Mouse (Mus musculus) heart, postnatal 25 days (tissue): Measurements from ENCODE around the gene Gm9732. TPM values are rescaled to one million over a fixed set of nuclear protein-coding genes. Genes with fewer than 3 reads are reported as not detected.
"Not testable (repeated sequence)": the region's sequence is repeated elsewhere in the genome, so short reads cannot be mapped to it uniquely, and the experiment has no call there.

ENCODE experiments used
- DNase-seq: peaks from one replicate; pipeline ENCODE4 v3.0.0; 2022; ENCODE audit warnings: low spot score
- intact Hi-C: fragments of 180-260 bp; cut with DNase I; formaldehyde crosslinking; loops from one replicate; pipeline ENCODE4 v1.15.1; 2025
- total RNA-seq, 2 experiments: library from RNA; stranded (reverse); gene quantifications; 2 replicates each; pipeline ENCODE4 v1.2.3; 2021

Gene Gm9732
- total RNA-seq, result not detected

DNA sequence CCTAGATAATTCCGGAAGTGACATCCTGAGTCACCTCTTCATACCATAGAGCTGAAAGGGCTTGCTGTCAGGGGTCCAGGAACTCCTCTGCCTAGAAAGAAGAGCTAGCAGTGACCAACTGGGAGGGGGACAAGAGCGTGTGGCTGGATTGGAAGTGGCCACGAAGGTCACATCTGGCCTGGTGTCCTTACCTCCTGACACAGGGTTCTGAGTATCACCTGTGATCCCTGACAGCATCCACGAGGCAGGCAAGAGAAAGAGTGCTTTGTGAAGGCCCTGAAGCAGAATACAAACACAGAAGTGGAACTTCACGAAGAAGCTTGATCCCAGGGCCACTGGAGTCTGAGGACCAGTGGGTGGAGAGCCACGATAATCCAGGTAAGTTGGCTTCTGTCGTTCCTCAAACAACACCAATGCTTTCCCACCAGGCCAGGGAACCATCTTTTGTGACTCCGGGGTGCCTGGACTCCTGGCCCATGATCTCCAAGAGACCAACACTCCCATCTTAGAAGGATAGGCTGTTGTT, at the start of gene Gm9732:
Gm9732 (plus strand) TSS at position 51 of the 526 bp plus-strand sequence.
- not testable (repeated sequence) for DNase-seq
- intact Hi-C loops, result loop anchor here (5.0 kb wide), 1 partner anchor 292 kb away; no protein-coding TSS in a partner anchor

DNA sequence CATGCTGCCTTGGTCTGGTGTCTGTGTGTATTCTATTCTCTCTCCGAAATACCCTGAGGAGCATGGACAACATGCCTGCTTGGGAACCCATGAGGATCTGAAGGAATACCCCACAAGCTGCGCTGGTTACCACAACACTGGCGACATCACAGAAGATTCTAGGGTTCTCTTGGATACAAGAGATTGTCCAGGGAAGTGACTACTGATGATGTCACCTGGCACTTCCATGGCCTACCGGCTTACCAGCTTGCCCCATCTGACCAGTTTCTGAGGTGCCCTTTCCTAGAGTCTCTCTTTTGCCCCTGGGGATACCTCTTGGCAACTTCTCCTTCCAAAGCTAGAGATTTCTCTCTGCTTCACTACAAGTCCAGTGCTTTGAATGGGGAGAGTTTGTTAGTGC, 39.6 kb upstream of the Gm9732 start, which contains the start of gene Gm8122:
Gm8122 (minus strand) TSS at position 101 of the 400 bp plus-strand sequence.
- DNase-seq, intact Hi-C loops: not testable (repeated sequence)

DNA sequence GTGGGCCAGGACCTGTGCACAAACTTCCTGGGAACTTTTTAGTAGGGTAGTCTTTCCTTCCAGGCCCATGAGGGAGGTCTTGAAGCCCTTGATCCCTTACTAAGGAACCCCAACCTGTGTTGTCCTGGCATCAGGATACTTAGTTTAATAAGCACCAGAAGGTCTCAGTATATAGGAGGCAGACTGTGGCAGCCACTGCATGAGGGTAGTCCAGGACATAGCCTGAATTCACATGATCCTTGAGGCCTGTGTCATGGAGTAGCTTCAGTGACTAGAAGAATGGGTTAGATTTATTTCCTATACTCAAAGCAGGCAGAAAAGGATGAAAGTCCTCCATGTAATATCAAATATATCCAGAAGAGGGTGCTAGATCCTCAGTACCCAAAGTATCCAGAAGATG, 37.1 kb upstream of the Gm9732 start:
- DNase-seq, result not testable (repeated sequence)

DNA sequence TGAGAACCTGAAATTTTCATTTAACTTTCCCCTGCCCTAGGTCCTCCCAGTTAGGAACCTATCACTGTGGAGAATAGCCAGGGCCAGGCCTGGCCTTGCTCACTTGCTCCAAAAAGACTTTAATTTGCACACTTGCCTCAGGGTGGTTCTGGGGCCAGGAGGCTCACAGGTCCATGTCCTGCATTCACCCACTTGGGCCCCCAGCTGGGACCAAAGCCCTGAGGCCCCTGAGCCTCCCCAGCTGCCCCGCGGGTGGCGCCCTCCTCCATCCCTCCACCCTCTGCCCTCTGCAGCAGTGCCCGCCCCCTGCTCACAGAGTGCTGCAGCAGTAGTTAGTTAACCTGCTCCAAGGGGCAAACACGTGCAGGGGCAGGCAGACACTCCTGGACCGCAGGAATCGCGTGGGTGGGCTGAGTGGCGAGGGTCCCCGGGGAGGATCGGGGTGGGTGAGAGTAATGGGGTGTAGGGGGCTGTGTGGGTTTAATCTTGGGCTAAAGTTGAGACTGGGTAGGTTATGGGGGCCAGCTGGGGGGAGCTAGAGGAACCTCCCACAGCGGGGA, 25.1 kb upstream of the Gm9732 start:
- intact Hi-C loops, DNase-seq: not testable (repeated sequence)

More for the DNA sequence above, 37.1 kb upstream of the Gm9732 start:
- intact Hi-C loops, result not testable (repeated sequence)

DNA sequence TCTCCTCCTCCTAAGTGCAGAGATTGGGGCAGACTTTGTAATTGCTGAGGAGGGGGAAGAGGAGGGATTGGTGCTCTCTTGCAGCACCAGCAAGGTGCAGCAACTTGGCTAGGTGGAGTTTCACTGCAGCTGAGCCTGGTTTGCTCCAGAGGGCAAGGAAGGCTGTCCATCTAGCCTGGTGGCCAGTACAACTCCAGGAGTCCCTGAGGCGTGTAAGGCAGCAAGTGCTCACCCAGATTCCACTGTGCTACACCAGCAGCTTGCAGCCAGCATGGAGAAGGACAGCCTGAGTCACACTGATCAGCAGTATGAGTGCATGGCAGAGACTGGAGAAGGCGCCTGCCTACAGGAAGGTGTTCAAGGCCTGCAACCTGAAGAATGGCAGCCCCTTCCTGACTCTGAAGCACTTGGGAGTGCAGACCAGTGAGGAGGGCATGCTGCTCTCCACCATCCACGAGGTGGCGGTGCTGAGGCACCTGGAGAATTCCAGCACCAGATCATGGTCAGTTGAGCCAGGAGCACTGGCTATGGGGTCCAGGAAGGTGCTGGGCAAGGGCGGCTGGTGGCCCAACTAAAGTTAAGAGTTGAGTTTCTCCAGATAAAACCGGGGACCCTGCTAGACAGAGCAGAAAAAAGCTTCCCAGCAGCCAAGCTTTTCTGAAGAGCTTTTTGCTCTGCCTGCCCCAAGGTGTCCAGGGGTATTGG, 24.1 kb upstream of the Gm9732 start:
- DNase-seq, intact Hi-C loops: not testable (repeated sequence)

DNA sequence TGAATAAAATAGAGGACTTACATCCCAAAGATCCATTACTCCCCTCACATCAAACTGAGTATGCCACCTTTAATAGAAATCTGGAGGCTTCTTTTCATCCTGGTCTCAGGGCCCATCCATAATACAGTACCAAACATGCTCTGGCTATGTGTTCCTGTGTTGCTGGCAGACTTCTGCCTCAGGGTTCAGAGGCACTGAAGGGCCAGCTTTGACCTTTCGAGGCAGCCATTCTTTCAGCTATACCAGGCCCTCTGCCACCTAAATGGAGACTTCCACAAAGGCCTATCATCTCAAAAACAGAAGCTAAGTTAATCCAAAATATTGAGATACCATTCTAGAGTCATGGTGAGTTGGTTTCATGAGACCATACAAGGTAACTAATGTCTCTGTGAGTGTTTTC, 18.3 kb upstream of the Gm9732 start:
- intact Hi-C loops, DNase-seq: not testable (repeated sequence)

DNA sequence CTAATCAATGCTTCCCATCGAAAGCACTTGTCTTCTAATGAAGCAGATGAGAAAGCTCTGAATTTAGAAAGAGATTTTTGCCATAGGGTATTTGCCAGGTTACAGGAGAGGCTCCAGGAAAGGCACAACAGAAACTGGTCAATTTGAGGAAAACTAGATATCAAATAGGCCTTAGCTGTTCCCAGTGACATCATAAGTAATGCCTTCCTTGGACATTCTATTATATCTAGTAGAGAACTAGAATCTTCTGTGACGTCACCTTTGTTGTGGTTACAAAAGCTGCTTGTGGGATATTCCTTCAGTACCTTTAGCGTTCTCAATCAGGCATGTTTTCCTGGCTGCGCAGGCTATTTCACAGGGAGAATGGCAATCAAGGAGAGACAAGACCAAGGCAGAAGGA, 16.5 kb upstream of the Gm9732 start, which contains the start of gene Gm8126:
Gm8126 (plus strand) TSS at position 301 of the 400 bp plus-strand sequence.
- intact Hi-C loops, DNase-seq: not testable (repeated sequence)

DNA sequence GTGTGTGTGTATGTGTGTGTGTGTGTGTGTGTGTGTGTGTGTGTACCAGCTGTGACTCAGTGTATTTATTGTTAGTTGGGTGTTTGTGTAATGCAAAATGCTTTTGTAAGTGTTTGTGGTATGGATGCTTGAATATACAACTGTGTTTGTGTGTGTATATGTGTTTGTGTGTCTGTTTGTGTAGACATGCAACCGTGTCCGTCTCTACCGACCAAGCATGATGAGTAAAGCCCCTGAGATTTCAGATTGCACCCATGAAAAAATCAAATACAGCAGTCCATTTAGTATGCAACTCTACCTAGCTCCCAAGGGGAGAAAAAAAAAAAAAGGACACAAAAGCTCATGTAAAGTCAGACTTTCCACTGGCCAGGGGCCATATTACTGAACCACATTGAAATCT, 11.4 kb upstream of the Gm9732 start:
- intact Hi-C loops, DNase-seq: not testable (repeated sequence)

DNA sequence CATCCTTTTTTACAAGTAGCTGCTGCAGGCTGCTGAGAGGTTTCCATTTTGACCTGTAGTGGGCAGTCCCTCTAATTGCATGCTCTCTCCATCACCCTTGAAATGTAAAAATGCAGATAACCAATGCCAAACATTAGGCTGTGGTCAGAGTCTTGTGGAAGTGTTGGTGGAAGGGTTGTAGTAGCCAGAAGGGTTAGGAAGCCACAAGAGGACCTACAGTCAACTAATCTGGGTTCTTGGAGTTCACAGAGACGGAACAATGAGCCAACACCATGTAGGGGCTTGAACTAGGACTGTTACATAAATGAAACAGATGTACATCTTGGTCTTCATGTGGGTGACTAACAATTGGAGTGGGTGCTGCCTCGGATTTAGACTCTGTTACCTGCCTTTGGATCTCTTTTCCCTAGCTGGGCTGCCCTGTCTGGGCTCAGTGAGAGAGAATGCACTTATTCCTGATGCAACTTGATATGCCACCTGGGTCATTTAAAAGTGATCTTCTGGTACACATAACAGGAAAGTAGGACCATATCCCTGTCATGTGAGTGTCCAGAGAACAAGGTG, 6.2 kb upstream of the Gm9732 start:
- DNase-seq, intact Hi-C loops: not testable (repeated sequence)

DNA sequence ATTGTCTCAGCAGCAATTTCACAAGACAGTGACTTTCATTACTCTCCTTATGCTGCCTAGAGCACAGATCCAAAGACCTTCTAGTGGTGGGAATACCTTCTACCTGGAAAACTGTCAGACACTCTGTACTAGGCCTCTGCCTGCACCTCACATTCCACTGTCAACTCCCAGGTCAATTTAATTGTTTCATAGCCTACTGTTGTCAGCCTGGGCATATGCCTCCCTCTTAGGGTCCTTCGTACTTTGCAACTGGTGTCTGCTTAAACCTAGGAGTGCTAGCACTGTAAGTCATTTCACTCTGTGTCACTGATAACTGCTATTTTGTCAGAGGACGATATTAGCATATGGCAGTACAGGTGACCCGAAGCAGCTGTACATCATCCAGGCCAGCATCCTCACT, 5.6 kb upstream of the Gm9732 start:
- DNase-seq, intact Hi-C loops: not testable (repeated sequence)

DNA sequence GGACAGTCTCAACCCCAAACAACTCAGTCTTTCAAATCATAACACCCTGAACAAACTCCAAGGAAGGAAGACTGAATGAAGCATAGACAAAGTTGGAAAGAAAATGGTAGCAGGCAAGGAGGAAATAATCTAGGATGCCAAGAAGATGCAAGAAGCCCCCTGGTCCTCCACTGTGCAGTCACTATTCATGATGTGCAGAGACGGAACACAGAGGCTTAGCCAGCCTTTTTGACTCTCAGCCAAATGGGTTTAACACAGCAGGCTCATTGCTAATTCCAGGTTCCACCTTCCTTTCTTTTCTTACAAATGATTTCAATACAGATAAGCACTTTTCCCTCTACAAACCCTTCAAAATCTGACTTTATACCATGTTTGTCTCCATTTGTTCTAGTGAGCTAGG, 1.7 kb upstream of the Gm9732 start:
- DNase-seq, intact Hi-C loops: not testable (repeated sequence)

DNA sequence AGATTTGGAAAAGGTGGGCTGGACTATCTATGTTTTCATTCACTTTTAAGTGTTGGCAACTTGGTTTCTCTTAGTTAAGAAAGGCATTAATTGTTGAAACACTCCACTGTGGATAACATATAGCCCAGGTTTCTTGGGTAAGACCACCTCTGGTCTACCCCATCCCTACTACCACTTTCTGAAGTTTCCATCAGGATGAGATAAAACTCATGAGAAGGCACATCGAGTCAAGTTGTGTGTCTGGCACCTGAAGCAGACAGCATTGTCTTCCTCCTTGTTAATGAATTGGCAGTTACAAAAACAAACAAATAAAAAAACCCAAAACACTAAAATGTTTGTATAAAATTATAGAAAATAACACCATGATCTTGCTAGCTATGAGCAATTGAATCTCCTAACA, 916 bp downstream of the Gm9732 start:
- not testable (repeated sequence) for DNase-seq
- intact Hi-C loops, result loop anchor here (5.0 kb wide), 1 partner anchor 292 kb away; no protein-coding TSS in a partner anchor

DNA sequence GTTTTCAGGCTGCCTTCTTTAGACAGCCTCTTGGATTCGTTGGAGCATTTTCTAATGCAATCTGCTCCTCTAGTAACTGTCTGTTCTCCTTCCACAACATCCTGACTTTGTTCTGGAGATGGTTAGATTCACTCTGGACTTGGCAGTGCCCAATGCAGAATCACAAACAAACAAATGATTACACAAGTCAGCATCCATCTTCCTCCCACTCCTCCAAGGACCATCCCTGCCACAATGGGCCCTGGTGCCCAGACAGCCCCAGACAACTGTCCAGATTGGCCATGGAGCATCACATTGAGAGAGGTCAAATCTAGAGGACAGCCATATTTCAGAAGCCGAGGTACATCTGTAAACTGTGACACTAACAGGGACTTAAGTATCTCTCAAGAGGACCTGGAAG, 2.6 kb downstream of the Gm9732 start:
- intact Hi-C loops, result loop anchor here (5.0 kb wide), 1 partner anchor 290 kb away; no protein-coding TSS in a partner anchor
- not testable (repeated sequence) for DNase-seq

DNA sequence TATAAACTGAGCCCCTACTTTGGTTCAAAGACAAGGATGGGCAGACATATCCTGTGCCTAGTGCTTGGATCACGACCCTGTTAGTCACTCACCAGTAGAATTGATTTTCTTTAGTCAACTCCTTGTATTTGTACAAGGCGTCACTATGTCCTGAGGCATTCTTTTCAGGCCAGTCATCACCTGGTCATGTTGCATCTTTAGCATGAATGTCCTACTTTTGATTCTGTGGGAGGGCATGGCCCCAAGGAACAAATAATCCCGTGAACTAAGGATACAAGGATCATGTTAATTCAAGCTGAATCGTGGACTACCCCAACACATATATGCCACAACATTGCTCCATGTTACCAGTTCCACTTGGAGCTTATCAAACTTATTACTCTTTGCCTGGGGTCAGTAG, 3.3 kb downstream of the Gm9732 start:
- intact Hi-C loops, result loop anchor here (5.0 kb wide), 1 partner anchor 289 kb away; no protein-coding TSS in a partner anchor
- DNase-seq, result not testable (repeated sequence)

DNA sequence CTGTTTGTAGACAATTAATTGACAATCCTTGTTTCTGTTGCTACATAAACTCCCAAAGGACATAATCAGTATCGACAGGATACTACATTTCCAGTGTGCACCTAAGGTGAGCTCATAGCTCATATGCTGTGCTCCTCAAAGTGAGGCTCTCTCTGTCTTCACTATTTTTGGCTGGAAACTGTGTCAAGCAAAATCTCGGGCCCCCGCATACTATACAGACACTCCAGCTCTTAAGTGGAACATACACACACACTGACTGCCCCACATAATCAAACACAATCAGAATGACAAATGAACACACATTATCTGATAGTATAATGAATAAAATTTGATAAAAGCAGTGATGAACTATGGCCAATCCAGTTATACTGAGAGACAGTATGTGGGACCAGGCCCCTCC, 3.8 kb downstream of the Gm9732 start:
- not testable (repeated sequence) for DNase-seq
- intact Hi-C loops, result loop anchor here (5.0 kb wide), 1 partner anchor 289 kb away; no protein-coding TSS in a partner anchor

DNA sequence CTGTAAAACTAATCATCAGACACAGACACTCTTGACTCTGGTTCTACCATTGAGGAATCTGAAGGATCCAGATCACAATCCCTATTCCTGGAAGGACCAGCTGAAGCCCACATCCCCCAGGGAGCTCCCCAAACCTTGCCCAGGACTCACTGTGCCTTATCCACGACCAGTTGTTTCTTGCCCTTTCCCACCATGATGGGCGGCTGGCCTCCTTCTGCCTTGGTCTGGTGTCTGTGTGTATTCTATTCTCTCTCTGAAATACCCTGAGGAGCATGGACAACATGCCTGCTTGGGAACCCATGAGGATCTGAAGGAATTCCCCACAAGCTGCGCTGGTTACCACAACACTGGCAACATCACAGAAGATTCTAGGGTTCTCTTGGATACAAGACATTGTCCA, 18.7 kb downstream of the Gm9732 start, which contains the start of gene Gm8127:
Gm8127 (minus strand) TSS at position 330 of the 400 bp plus-strand sequence.
- DNase-seq, intact Hi-C loops: not testable (repeated sequence)

DNA sequence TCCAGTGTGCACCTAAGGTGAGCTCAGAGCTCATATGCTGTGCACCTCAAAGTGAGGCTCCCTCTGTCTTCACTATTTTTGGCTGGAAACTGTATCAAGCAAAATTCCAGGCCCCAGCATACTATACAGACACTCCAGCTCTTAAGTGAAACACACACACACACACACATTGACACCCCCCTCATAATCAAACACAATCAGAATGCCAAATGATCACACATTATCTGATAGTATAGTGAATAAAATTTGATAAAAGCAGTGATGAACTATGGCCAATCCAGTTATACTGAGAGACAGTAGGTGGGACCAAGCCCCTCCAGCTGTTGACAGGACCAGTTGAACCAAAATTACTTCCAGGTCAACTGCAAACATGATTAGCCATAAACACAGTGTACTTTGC, 44.7 kb downstream of the Gm9732 start:
- intact Hi-C loops, DNase-seq: not testable (repeated sequence)

DNA sequence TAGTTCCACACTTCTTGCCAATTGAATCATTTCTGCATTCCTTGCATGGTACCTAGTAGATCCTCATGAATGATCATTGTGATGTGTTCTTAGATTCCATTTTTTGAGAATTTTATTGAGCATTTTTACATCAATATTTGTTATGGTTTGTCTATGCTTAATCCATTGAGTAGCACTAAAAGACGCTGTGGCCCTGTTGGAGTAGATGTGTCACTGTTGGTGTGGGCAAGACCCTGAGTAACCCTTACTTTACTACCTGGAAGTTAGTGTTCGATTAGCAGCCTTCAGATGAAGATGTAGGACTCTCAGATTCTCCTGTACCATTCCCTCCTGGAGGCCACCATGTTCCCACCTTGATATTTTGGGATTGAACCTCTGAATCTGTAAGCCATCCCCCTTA, 53.8 kb downstream of the Gm9732 start:
- intact Hi-C loops, DNase-seq: not testable (repeated sequence)

DNA sequence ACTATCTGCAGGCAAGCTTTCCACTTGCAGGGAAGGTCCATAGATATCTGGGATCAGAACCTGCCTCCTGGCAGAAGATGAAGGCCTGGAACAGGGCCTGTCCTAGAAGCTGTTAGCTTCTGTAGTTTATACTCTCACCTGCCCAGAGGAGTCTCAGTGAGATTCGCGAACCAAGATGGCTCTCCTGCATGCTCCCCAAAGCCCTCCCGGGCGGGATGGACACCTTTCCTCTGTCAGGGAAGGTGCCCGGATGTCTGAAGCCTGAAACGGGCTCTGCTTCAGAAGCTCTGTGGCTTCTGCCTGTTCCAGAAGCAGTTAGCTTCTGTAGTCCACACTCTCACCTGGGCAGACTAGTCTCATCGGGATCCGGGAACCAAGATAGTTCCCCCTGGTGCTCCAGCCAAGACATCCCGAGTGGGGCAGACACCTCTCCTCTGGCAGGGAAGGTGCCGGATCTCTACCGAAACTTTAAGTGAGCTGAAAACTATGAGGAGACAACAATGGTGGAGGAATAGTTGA, 56.6 kb downstream of the Gm9732 start:
- intact Hi-C loops, DNase-seq: not testable (repeated sequence)

DNA sequence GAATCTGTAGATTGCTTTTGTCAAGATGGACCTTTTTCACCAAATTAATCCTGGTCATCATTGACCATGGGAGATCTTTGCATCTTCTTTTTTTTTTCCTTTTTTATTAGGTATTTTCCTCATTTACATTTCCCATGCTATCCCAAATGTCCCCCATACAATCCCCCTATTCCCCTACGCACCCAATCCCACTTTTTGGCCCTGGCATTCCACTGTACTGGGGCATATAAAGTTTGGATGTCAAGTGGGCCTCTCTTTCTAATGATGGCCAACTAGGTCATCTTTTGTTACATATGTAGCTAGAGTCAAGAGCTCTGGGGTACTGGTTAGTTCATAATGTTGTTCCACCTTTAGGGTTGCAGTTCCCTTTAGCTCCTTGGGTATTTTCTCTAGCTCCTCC, 62.8 kb downstream of the Gm9732 start:
- DNase-seq, intact Hi-C loops: not testable (repeated sequence)
